Mouse (Mus musculus) midbrain, embryonic 16.5 days (tissue): ENCODE results near the gene Slc25a26. TPM values are rescaled to one million over a fixed set of nuclear protein-coding genes. Genes with fewer than 3 reads are reported as not detected.

ENCODE experiments used
- microRNA-seq: library from miRNA; unstranded; fragments of <30 nt; microRNA quantifications from one replicate; pipeline ENCODE4, GENCODE M21; 2017
- polyA plus RNA-seq: library from polyadenylated mRNA; unstranded; fragments of >200 nt; fragmentation: Nextera tagmentation; extraction: Ambion mirVana; gene quantifications from 2 replicates; pipeline ENCODE4 v1.2.1, GENCODE M21; 2015

The Slc25a26 gene
- polyA plus RNA-seq, 1 experiment from 2014 or later: 9.1 TPM

Small RNAs within 50 kb of the gene (microRNA-seq; reads per million reads assigned to microRNA genes)
- gene Mir7041: 0.52 reads per million

Other genes starting within 250 kb of the Slc25a26 start
- gene Magi1, start 216.4 kb upstream of the Slc25a26 start, polyA plus RNA-seq: 34.6 and 41.9 TPM in 2 replicates
- gene Lrig1, start 199.8 kb downstream of the Slc25a26 start, polyA plus RNA-seq: 8.6 and 14.2 TPM in 2 replicates